Mouse (Mus musculus) heart, postnatal 10 days (tissue): ENCODE measurements around the gene Itgb4. TPM values are rescaled to one million over a fixed set of nuclear protein-coding genes. Genes with fewer than 3 reads are reported as not detected.
A peak's percentile ranks its signal among the peaks of the same experiment; 100 is the strongest.
"Not testable (repeated sequence)": the region's sequence is repeated elsewhere in the genome, so short reads cannot be mapped to it uniquely, and the experiment has no call there.

ENCODE experiments used
- DNase-seq, 2 experiments: peaks; one replicate each; pipeline ENCODE4 v3.0.0; 2021
- intact Hi-C: fragments of 180-260 bp; cut with DNase I; formaldehyde crosslinking; loops from one replicate; pipeline ENCODE4 v1.15.1; 2025
- total RNA-seq, 2 experiments: library from RNA; stranded (reverse); gene quantifications; 2 replicates each; pipeline ENCODE4 v1.2.3; 2021

Itgb4 gene
- total RNA-seq, 2 experiments from 2014 or later, result 4.8 to 5.5 TPM

- DNase-seq, result no peak
- intact Hi-C loops, result no loop called here
Measured at GRCm38 (mm10) chr11:116007095-116007850, 32.8 kb downstream of the Itgb4 start.

- DNase-seq, result no peak
- intact Hi-C loops, result no loop called here
Measured at GRCm38 (mm10) chr11:116008411-116008810, 33.9 kb downstream of the Itgb4 start.

GRCm38 (mm10) chr11:116008832-116009375, 34.4 kb downstream of the Itgb4 start:
- intact Hi-C loops, result no loop called here
- DNase-seq, result no peak

GRCm38 (mm10) chr11:116009661-116010060, 35.2 kb downstream of the Itgb4 start:
- intact Hi-C loops, result loop anchor here (5.0 kb wide), 1 partner anchor 123 kb away; the partner anchor contains the start of gene Trim65
- DNase-seq, result no peak

- intact Hi-C loops, result loop anchor here (5.0 kb wide), 1 partner anchor 122 kb away; the partner anchor contains the start of gene Trim65
- no peak for DNase-seq
Measured at GRCm38 (mm10) chr11:116010146-116010545, 35.6 kb downstream of the Itgb4 start.

- no peak for DNase-seq
- intact Hi-C loops, result loop anchor here (5.0 kb wide), 1 partner anchor 121 kb away; the partner anchor contains the start of gene Trim65
Measured at GRCm38 (mm10) chr11:116010948-116011347, 36.4 kb downstream of the Itgb4 start.

- intact Hi-C loops, result loop anchor here (5.0 kb wide), 1 partner anchor 121 kb away; the partner anchor contains the start of gene Trim65
- DNase-seq, result no peak
Measured at GRCm38 (mm10) chr11:116011529-116012261, 37.2 kb downstream of the Itgb4 start.

- intact Hi-C loops, result loop anchor here (5.0 kb wide), 1 partner anchor 120 kb away; the partner anchor contains the start of gene Trim65
Measured at GRCm38 (mm10) chr11:116012262-116012947, 37.9 kb downstream of the Itgb4 start, which contains the start of gene Galk1. Gene Galk1 (minus strand): TSS chr11:116012719.

GRCm38 (mm10) chr11:116014821-116015220, 40.3 kb downstream of the Itgb4 start:
- intact Hi-C loops, result loop anchor here (5.0 kb wide), 1 partner anchor 117 kb away; the partner anchor contains the start of gene Trim65
- no peak for DNase-seq

More at GRCm38 (mm10) chr11:116012262-116012947, 37.9 kb downstream of the Itgb4 start, which contains the start of gene Galk1:
- peak; percentile 92 for DNase-seq

GRCm38 (mm10) chr11:116018106-116018505, 43.6 kb downstream of the Itgb4 start:
- intact Hi-C loops, result no loop called here
- DNase-seq, result peak; percentile 52 to 67

GRCm38 (mm10) chr11:116018867-116019266, 44.4 kb downstream of the Itgb4 start:
- intact Hi-C loops, result not testable (repeated sequence)
- peak in 1 of 2 experiments; percentile 15 for DNase-seq

GRCm38 (mm10) chr11:116019360-116019791, 44.9 kb downstream of the Itgb4 start:
- peak in 1 of 2 experiments; percentile 42 for DNase-seq
- intact Hi-C loops, result no loop called here

GRCm38 (mm10) chr11:116019976-116020411, 45.5 kb downstream of the Itgb4 start:
- peak in 1 of 2 experiments; percentile 69 for DNase-seq

GRCm38 (mm10) chr11:116020519-116020922, 46.0 kb downstream of the Itgb4 start:
- intact Hi-C loops, result no loop called here
- no peak for DNase-seq

More at GRCm38 (mm10) chr11:116019976-116020411, 45.5 kb downstream of the Itgb4 start:
- intact Hi-C loops, result no loop called here

GRCm38 (mm10) chr11:116021328-116022220, 47.1 kb downstream of the Itgb4 start:
- no peak for DNase-seq
- intact Hi-C loops, result no loop called here

- DNase-seq, result no peak
- intact Hi-C loops, result no loop called here
Measured at GRCm38 (mm10) chr11:116022256-116022780, 47.8 kb downstream of the Itgb4 start.

- intact Hi-C loops, result not testable (repeated sequence)
Measured at GRCm38 (mm10) chr11:116023074-116023770, 48.7 kb downstream of the Itgb4 start.

GRCm38 (mm10) chr11:116023771-116024355, 49.4 kb downstream of the Itgb4 start:
- intact Hi-C loops, result no loop called here
- DNase-seq, result peak; percentile 81 to 87

More at GRCm38 (mm10) chr11:116023074-116023770, 48.7 kb downstream of the Itgb4 start:
- DNase-seq, result peak in 1 of 2 experiments; percentile 53
